Mouse (Mus musculus): ENCODE results near the gene Rab11fip3. TPM values are rescaled to one million over a fixed set of nuclear protein-coding genes. Genes with fewer than 3 reads are reported as not detected.
"Not testable (repeated sequence)": the region's sequence is repeated elsewhere in the genome, so short reads cannot be mapped to it uniquely, and the experiment has no call there.

The Rab11fip3 gene
- 29.0 and 34.1 TPM in 2 replicates for polyA plus RNA-seq (2014; fragmentation: Nextera tagmentation; extraction: Ambion mirVana)

DNA sequence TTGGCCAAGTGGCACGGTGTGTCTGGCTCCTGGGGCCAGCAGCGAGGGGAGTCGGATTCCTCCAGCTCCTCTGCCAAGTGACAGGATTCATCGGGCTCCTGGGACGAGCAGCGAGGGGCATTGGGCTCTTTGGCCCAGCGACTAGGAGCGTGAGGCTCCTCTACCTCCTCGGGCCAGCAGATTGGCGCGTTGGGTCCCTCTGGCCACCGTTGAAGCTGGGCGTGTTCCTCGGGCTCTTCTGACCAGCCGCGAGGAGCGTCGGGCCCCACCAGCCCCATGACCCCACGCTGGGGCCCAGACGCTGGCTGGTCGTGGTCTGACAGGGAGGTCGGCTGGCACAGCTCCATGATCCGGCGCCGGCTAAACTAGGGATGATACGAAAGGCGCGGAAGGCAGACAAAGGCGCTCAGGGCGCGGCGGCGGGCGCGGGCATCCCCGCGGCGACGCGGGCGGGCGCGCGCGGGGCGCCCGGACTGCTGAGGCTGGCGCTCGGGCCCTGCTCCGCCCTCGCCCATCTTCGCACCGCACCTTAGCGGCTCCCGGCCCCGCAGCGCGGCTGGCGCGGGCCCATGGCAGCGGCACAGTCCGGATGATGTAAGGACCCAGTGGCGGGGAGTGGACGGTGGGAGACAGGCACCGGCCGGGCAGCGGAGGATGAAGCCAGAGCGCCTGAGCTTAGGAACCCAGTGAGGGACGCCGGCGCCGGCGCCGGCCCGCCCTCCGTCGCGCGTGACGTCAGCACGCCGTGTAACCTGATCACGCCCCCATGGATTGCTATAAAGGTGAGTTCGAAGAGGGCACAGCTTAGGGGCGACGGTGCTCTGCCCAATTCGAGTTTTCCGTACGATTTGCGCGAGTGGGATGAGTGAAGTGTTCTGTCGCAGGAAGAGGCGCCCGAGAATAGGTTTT, at the start of gene Rab11fip3:
Rab11fip3 (minus strand) TSS at position 725 of the 909 bp plus-strand sequence.
- Histone ChIP-seq H3K36me3 (ENCODE audit: control insufficient read depth, insufficient read depth, low read length) (peaks cover 11% of the 10 kb centered on the region), H3K27me3 (ENCODE audit: control insufficient read depth, insufficient read depth, low read length) (no peaks in the 10 kb centered on the region), H3K4me1 (ENCODE audit: control insufficient read depth, insufficient read depth, low read length) (peaks cover 40% of the 10 kb centered on the region), H3K9ac (replicated peaks; ENCODE audit: low read depth, low read length) (peak within 1 kb of the TSS; percentile 95), H3K27ac (ENCODE audit: low read depth, low read length) (peak within 1 kb of the TSS; percentile 93), H3K4me2 (ENCODE audit: low read depth, low read length) (peak within 1 kb of the TSS; percentile 97), H3K4me3 (ENCODE audit: low read depth, low read length) (peak within 1 kb of the TSS; percentile 87), H3K9me3 (ENCODE audit: control insufficient read depth, low read length) (no peaks in the 10 kb centered on the region)
- 0% methylated on average over 92 of the region's 94 CpGs for WGBS
- ATAC-seq (ENCODE audit: low read depth): peak; percentile 92

DNA sequence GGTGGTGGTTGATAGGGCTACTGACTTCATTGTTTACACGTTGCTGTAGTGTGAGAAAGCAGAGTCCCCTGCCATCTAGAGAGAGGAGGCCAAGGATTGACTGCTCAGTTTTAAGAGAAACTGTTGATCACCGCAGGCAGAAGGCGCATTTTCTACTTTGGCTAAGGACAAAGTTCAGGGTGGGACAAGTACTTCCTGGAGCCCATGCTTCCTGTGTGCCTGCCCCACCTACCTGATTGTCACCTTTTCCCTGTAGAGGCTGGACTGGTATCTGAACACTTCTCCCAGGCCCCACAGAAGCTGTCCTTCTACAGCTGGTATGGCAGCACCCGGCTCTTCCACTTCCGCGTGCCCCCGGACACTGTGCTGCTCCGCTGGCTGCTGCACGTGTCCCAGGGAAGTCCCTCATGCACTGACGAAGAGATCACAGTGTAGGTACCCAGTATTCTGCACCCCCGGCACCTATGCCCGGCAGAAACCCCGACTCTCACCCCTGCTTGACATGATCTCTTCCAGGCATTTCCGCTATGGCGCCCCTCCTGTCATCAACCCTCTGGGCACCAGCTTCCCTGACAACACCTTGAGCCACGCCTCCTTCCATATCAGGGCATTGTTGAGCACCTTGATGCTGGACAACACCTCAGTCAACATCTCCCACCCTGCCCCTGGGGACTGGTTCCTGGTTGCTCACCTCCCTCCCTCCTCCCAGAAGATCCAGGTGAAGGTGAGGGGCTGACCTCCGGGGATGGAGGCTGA, 47.3 kb upstream of the Rab11fip3 start:
- Histone ChIP-seq H3K4me3 (ENCODE audit: low read depth, low read length) (no peak overlapping the region), H3K4me2 (ENCODE audit: low read depth, low read length) (no peak overlapping the region), H3K36me3 (ENCODE audit: control insufficient read depth, insufficient read depth, low read length) (no peaks in the 10 kb centered on the region), H3K27ac (ENCODE audit: low read depth, low read length) (no peak overlapping the region), H3K9ac (replicated peaks; ENCODE audit: low read depth, low read length) (no peak overlapping the region), H3K4me1 (ENCODE audit: control insufficient read depth, insufficient read depth, low read length) (0 out of 2 replicates have a peak, but pooled peaks cover 2% of the 10 kb centered on the region), H3K27me3 (ENCODE audit: control insufficient read depth, insufficient read depth, low read length) (0 out of 2 replicates have a peak, but pooled peaks cover 3% of the 10 kb centered on the region), H3K9me3 (ENCODE audit: control insufficient read depth, low read length) (no peaks in the 10 kb centered on the region)
- ATAC-seq (ENCODE audit: low read depth): no peak
- 91% methylated on average over 17 of the region's 17 CpGs for WGBS

DNA sequence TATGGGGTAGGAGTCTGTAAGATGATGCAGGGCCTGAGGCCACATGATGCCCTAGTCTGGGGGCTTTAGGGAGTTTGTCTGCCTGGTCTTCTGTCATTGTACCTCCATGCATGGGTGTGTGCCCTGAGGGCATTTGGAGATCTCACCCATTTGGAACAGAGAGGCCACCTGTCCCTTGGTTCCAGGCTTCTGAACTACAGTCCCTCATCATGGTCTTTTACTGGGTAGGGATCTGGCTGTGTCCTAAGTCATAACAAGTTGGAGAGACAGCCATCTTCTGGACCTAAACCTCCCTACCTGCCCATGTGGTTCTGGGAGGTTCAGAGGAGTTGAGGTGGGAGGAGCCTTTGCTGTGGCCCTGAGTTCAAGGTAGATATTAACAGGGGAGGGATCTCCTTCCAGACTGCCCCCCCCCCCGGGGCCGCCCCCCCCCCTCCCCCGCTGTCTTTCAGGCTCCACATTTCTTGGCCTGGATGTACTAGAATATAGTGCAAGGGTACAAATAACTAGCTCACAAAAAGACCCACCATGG, 46.7 kb upstream of the Rab11fip3 start:
- no peaks in the 10 kb centered on the region for H3K9me3 ChIP-seq (ENCODE audit: control insufficient read depth, low read length)
- 0 out of 2 replicates have a peak, but pooled peaks cover 2% of the 10 kb centered on the region for H3K4me1 ChIP-seq (ENCODE audit: control insufficient read depth, insufficient read depth, low read length)
- ATAC-seq (ENCODE audit: low read depth): no peak

DNA sequence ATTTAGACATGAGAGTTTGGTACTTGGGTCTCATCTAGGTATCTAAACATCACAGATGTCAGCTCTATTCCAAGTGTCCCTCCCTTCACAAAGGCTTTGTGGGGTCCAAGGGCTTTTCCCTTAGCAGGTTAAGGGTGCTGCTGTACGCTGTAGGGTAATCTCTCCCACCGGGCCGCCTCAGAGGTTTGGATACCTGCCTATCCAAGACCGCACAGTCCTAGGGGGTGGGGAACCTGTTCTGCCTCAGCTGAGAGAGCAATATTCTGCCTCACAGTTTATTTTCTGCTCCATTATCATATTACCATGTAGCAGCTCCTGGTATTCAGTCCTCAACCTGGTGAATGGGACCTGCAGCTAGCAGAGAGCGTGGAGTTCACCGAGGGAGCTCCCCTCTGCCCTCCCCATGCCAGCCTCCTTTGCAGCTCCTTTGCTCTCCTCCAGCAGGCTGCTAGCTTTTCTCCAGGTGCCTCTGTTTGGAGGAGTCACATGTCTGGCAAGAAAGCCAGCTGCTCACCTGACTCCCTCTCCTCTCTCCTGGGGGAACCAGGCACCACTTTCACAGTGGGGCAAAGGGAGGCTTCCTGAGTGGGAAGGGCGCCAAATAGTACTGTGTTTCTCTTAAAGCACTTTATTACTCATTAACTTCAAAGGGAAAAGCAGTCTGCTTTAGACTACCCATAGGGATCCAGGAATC, 46.0 kb upstream of the Rab11fip3 start:
- no peak overlapping the region for H3K27ac ChIP-seq (ENCODE audit: low read depth, low read length)
- H3K27me3 ChIP-seq (ENCODE audit: control insufficient read depth, insufficient read depth, low read length): 0 out of 2 replicates have a peak, but pooled peaks cover 3% of the 10 kb centered on the region
- ATAC-seq (ENCODE audit: low read depth): no peak
- H3K9ac ChIP-seq (replicated peaks; ENCODE audit: low read depth, low read length): no peak overlapping the region
- H3K4me3 ChIP-seq (ENCODE audit: low read depth, low read length): no peak overlapping the region
- 0 out of 2 replicates have a peak, but pooled peaks cover 2% of the 10 kb centered on the region for H3K4me1 ChIP-seq (ENCODE audit: control insufficient read depth, insufficient read depth, low read length)
- H3K36me3 ChIP-seq (ENCODE audit: control insufficient read depth, insufficient read depth, low read length): no peaks in the 10 kb centered on the region
- no peaks in the 10 kb centered on the region for H3K9me3 ChIP-seq (ENCODE audit: control insufficient read depth, low read length)
- H3K4me2 ChIP-seq (ENCODE audit: low read depth, low read length): no peak overlapping the region
- 90% methylated on average over 7 of the region's 7 CpGs for WGBS

More for the DNA sequence above, 46.7 kb upstream of the Rab11fip3 start:
- 71% methylated on average over 2 of the region's 3 CpGs for WGBS
- H3K4me3 ChIP-seq (ENCODE audit: low read depth, low read length): no peak overlapping the region
- no peak overlapping the region for H3K4me2 ChIP-seq (ENCODE audit: low read depth, low read length)
- no peaks in the 10 kb centered on the region for H3K36me3 ChIP-seq (ENCODE audit: control insufficient read depth, insufficient read depth, low read length)
- H3K27ac ChIP-seq (ENCODE audit: low read depth, low read length): no peak overlapping the region
- H3K27me3 ChIP-seq (ENCODE audit: control insufficient read depth, insufficient read depth, low read length): 0 out of 2 replicates have a peak, but pooled peaks cover 3% of the 10 kb centered on the region
- H3K9ac ChIP-seq (replicated peaks; ENCODE audit: low read depth, low read length): no peak overlapping the region

DNA sequence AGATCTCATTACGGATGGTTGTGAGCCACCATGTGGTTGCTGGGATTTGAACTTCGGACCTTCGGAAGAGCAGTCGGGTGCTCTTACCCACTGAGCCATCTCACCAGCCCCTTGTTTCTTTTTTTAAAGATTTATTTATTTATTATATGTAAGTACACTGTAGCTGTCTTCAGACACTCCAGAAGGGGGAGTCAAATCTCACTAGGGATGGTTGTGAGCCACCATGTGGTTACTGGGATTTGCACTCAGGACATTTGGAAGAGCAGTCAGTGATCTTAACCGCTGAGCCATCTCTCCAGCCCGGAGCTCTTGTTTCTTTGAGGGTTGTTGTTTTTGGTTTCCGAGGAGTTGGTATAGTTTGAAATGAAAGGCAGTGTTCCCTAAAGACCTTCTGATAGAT, 45.1 kb upstream of the Rab11fip3 start:
- H3K27ac ChIP-seq (ENCODE audit: low read depth, low read length); H3K4me2 ChIP-seq (ENCODE audit: low read depth, low read length); H3K9ac ChIP-seq (replicated peaks; ENCODE audit: low read depth, low read length); H3K27me3 ChIP-seq (ENCODE audit: control insufficient read depth, insufficient read depth, low read length); H3K4me3 ChIP-seq (ENCODE audit: low read depth, low read length); H3K4me1 ChIP-seq (ENCODE audit: control insufficient read depth, insufficient read depth, low read length); ATAC-seq (ENCODE audit: low read depth); H3K36me3 ChIP-seq (ENCODE audit: control insufficient read depth, insufficient read depth, low read length); H3K9me3 ChIP-seq (ENCODE audit: control insufficient read depth, low read length): not testable (repeated sequence)
- 68% methylated on average over 7 of the region's 7 CpGs for WGBS

DNA sequence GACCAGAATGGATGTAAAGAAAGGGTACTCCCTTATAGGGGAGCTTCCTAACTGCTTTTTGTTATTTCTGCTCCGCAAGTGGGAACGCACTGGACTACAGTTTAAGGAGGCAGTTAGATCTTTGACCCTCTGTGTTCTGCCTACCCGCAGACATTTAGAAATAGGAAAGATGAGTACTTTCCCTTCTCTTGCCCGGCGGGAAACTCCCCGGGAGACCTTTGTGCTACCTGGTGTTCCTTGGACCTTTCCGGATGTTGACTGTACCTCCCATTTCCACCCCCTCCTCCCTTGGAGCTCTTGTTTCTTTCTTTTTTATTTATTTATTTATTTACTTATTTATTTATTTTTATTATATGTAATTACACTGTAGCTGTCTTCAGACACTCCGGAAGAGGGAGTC, 44.7 kb upstream of the Rab11fip3 start:
- WGBS: 13% methylated on average over 8 of the region's 8 CpGs
- no peaks in the 10 kb centered on the region for H3K9me3 ChIP-seq (ENCODE audit: control insufficient read depth, low read length)
- 0 out of 2 replicates have a peak, but pooled peaks cover 2% of the 10 kb centered on the region for H3K4me1 ChIP-seq (ENCODE audit: control insufficient read depth, insufficient read depth, low read length)
- no peaks in the 10 kb centered on the region for H3K36me3 ChIP-seq (ENCODE audit: control insufficient read depth, insufficient read depth, low read length)
- no peak overlapping the region for H3K27ac ChIP-seq (ENCODE audit: low read depth, low read length)
- H3K4me3 ChIP-seq (ENCODE audit: low read depth, low read length): peak overlapping the region; percentile 60
- peak overlapping the region; percentile 90 for H3K4me2 ChIP-seq (ENCODE audit: low read depth, low read length)
- peak overlapping the region; percentile 87; the same call in 1 of the 2 replicates for H3K9ac ChIP-seq (replicated peaks; ENCODE audit: low read depth, low read length)
- no peak for ATAC-seq (ENCODE audit: low read depth)
- 0 out of 2 replicates have a peak, but pooled peaks cover 3% of the 10 kb centered on the region for H3K27me3 ChIP-seq (ENCODE audit: control insufficient read depth, insufficient read depth, low read length)

DNA sequence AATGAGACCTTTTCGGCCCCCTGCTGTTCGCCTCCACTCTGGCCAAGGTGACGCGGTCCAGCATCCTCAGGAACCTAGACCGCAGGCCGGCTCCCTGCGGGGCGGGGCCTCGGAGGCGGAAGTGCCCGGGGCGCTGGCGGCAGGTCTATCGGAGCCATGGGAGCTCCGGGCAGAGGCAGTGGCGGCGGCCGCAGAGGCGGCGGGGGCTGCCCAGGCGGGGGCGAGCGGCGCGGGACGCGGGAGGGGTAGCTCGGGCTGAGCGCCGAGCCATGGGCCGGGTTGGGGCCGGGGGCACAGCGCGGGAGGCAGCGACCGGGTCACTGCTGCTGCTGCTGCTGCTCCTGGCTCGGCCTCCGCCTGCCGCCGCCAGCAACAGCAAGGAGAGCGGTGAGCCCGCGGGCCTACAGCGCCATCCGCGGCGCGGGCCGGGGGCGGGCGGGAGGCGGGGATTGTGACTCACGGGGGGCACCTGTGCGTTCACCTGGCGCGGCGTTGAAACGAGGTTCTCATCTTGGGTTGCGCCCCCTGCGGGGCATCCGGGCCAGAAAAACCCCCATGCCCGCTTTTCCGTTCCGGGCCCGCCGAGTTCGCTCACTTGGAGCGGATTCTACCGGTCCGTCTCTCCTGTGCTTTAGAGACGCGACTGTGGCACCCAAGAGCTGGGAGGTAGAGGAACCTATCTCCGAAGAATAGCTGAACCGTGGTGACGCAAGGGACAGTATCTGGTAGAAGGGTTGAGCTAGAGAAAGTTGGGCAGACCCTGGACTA, 44.0 kb upstream of the Rab11fip3 start, which contains the start of gene Tmem8:
Tmem8 (plus strand) TSS at position 119 of the 768 bp plus-strand sequence.
- Histone ChIP-seq H3K36me3 (ENCODE audit: control insufficient read depth, insufficient read depth, low read length) (no peaks in the 10 kb centered on the region), H3K27ac (ENCODE audit: low read depth, low read length) (peak within 1 kb of the TSS; percentile 57), H3K9ac (replicated peaks; ENCODE audit: low read depth, low read length) (peak within 1 kb of the TSS; percentile 87), H3K4me3 (ENCODE audit: low read depth, low read length) (peak within 1 kb of the TSS; percentile 60), H3K4me1 (ENCODE audit: control insufficient read depth, insufficient read depth, low read length) (0 out of 2 replicates have a peak, but pooled peaks cover 2% of the 10 kb centered on the region), H3K4me2 (ENCODE audit: low read depth, low read length) (peak within 1 kb of the TSS; percentile 90), H3K9me3 (ENCODE audit: control insufficient read depth, low read length) (no peaks in the 10 kb centered on the region), H3K27me3 (ENCODE audit: control insufficient read depth, insufficient read depth, low read length) (0 out of 2 replicates have a peak, but pooled peaks cover 3% of the 10 kb centered on the region)
- ATAC-seq (ENCODE audit: low read depth): peak; percentile 75
- under 1% methylated on average over 56 of the region's 75 CpGs for WGBS
